Mouse (Mus musculus) myocyte (in vitro differentiated cells): ENCODE results near the gene Actl10. TPM values are rescaled to one million over a fixed set of nuclear protein-coding genes. Genes with fewer than 3 reads are reported as not detected.

Experiments used
- H3K27me3 ChIP-seq: one replicate; pipeline ENCODE4 v1.6.1; 2011; ENCODE audit not compliant: control insufficient read depth, insufficient read depth, insufficient read length
- H3K36me3 ChIP-seq: one replicate; pipeline ENCODE4 v1.6.1; 2011; ENCODE audit not compliant: control insufficient read depth, insufficient read depth
- H3K4me2 ChIP-seq: one replicate; pipeline ENCODE4 v1.6.1; 2011; ENCODE audit warnings: low read depth, control low read depth
- H3K4me3 ChIP-seq: one replicate; pipeline ENCODE4 v1.5.1; 2011; ENCODE audit warnings: mild to moderate bottlenecking, control low read depth, moderate library complexity
- H3K79me2 ChIP-seq: one replicate; pipeline ENCODE4 v1.6.1; 2011; ENCODE audit not compliant: control insufficient read depth, insufficient read depth
- H3ac ChIP-seq: one replicate; pipeline ENCODE4 v1.6.1; 2011; ENCODE audit not compliant: control insufficient read depth, insufficient read length
- CEBPB ChIP-seq: IDR thresholded peaks from 2 replicates; pipeline ENCODE4 v1.6.1; 2011; ENCODE audit warnings: mild to moderate bottlenecking, moderate library complexity; ENCODE audit not compliant: poor library complexity, insufficient read depth, severe bottlenecking
- E2F4 ChIP-seq: IDR thresholded peaks from one replicate; pipeline ENCODE4 v1.6.1; 2011; ENCODE audit warnings: mild to moderate bottlenecking, control low read depth, moderate library complexity; ENCODE audit not compliant: insufficient read depth
- MAX ChIP-seq: IDR thresholded peaks from one replicate; pipeline ENCODE4 v1.6.1; 2011; ENCODE audit warnings: low read depth, mild to moderate bottlenecking, control low read depth
- MYOD1 ChIP-seq, 3 experiments: IDR thresholded peaks; one replicate each; pipeline ENCODE4 v1.6.1; 2011; ENCODE audit warnings: control low read depth in 2 of 3, low read depth in 2 of 3, mild to moderate bottlenecking in 2 of 3, moderate library complexity in 1 of 3; ENCODE audit not compliant: insufficient read length in 2 of 3, control insufficient read depth in 1 of 3
- MYOG ChIP-seq, 3 experiments: IDR thresholded peaks; one replicate each; pipeline ENCODE4 v1.6.1; 2011; ENCODE audit warnings: control low read depth in 2 of 3, low read depth in 2 of 3, mild to moderate bottlenecking in 2 of 3; ENCODE audit not compliant: insufficient read length in 2 of 3, control insufficient read depth in 1 of 3, insufficient read depth in 1 of 3
- POLR2A ChIP-seq: IDR thresholded peaks from one replicate; pipeline ENCODE4 v1.6.1; 2011; ENCODE audit warnings: low read depth, mild to moderate bottlenecking, control low read depth, moderate library complexity; ENCODE audit not compliant: insufficient read length
- POLR2AphosphoS2 ChIP-seq: IDR thresholded peaks from one replicate; pipeline ENCODE4 v1.6.1; 2011; ENCODE audit warnings: low read depth, control low read depth; ENCODE audit not compliant: insufficient read length
- REST ChIP-seq: IDR thresholded peaks from one replicate; pipeline ENCODE4 v1.6.1; 2011; ENCODE audit warnings: mild to moderate bottlenecking, control low read depth, moderate library complexity; ENCODE audit not compliant: insufficient read depth, insufficient read length
- SRF ChIP-seq: IDR thresholded peaks from one replicate; pipeline ENCODE4 v1.6.1; 2011; ENCODE audit warnings: low read depth; ENCODE audit not compliant: control insufficient read depth, insufficient read length
- TCF12 ChIP-seq: IDR thresholded peaks from one replicate; pipeline ENCODE4 v1.6.1; 2011; ENCODE audit warnings: mild to moderate bottlenecking, control low read depth; ENCODE audit not compliant: poor library complexity, insufficient read depth, severe bottlenecking
- TCF3 ChIP-seq: IDR thresholded peaks from one replicate; pipeline ENCODE4 v1.6.1; 2011; ENCODE audit warnings: low read depth, control low read depth; ENCODE audit not compliant: insufficient read length
- USF1 ChIP-seq: IDR thresholded peaks from one replicate; pipeline ENCODE4 v1.6.1; 2011; ENCODE audit warnings: low read depth, mild to moderate bottlenecking, control low read depth, moderate library complexity
- polyA plus RNA-seq: library from polyadenylated mRNA; unstranded; fragments of >200 nt; fragmentation: generic; extraction: Trizol; gene quantifications from one replicate; pipeline ENCODE4 v1.2.1, GENCODE M21; 2012; ENCODE audit warnings: missing spikeins

Gene Actl10
- 0.17 TPM for polyA plus RNA-seq

GRCm38 (mm10) chr2:154551476-154551875 lies at the start of gene Actl10:
TSS of gene Actl10 (plus strand) at chr2:154551776.
- H3K36me3 ChIP-seq, result no peaks in the 10 kb centered on the region
- H3K27me3 ChIP-seq, result no peaks in the 10 kb centered on the region
- TF ChIP-seq POLR2A (no peak), E2F4 (no peak), MAX (no peak), USF1 (no peak), REST (no peak), POLR2AphosphoS2 (no peak), TCF12 (no peak), SRF (no peak), MYOD1 (IDR thresholded peaks at IDR 0.05; ENCODE audit: control insufficient read depth in 1 of 3, insufficient read length in 2 of 3, low read depth in 2 of 3) (no peak), TCF3 (no peak), CEBPB (no peak)
- no peak within 1 kb of the TSS for H3K4me3 ChIP-seq
- no peak within 1 kb of the TSS for H3K4me2 ChIP-seq
- no peaks in the 10 kb centered on the region for H3K79me2 ChIP-seq
- H3ac ChIP-seq, result no peak within 1 kb of the TSS

- no peak overlapping the region for H3ac ChIP-seq
- no peak overlapping the region for H3K4me3 ChIP-seq
- H3K4me2 ChIP-seq, result no peak overlapping the region
- peaks cover 20% of the 10 kb centered on the region for H3K36me3 ChIP-seq
- peaks cover 5% of the 10 kb centered on the region for H3K79me2 ChIP-seq
- no peaks in the 10 kb centered on the region for H3K27me3 ChIP-seq
- no peak for TF ChIP-seq USF1
- no peak for TF ChIP-seq MYOG (IDR thresholded peaks at IDR 0.05; ENCODE audit: control insufficient read depth in 1 of 3, insufficient read depth in 1 of 3, insufficient read length in 2 of 3, low read depth in 2 of 3)
- no peak for TF ChIP-seq MYOD1 (IDR thresholded peaks at IDR 0.05; ENCODE audit: control insufficient read depth in 1 of 3, insufficient read length in 2 of 3, low read depth in 2 of 3)
- TF ChIP-seq POLR2A, result no peak
- TF ChIP-seq E2F4, result no peak
- no peak for TF ChIP-seq TCF3
- no peak for TF ChIP-seq SRF
- no peak for TF ChIP-seq TCF12
- no peak for TF ChIP-seq POLR2AphosphoS2
- TF ChIP-seq REST, result no peak
Observed at GRCm38 (mm10) chr2:154507076-154507475, 44.5 kb upstream of the Actl10 start.

- no peaks in the 10 kb centered on the region for H3K27me3 ChIP-seq
- peaks cover 5% of the 10 kb centered on the region for H3K79me2 ChIP-seq
- H3K4me3 ChIP-seq, result no peak overlapping the region
- no peak overlapping the region for H3K4me2 ChIP-seq
- TF ChIP-seq USF1 (no peak), CEBPB (no peak), MYOG (IDR thresholded peaks at IDR 0.05; ENCODE audit: control insufficient read depth in 1 of 3, insufficient read depth in 1 of 3, insufficient read length in 2 of 3, low read depth in 2 of 3) (peak in 1 of 3 experiments; percentile 79), POLR2AphosphoS2 (no peak), MYOD1 (IDR thresholded peaks at IDR 0.05; ENCODE audit: control insufficient read depth in 1 of 3, insufficient read length in 2 of 3, low read depth in 2 of 3) (peak in 1 of 3 experiments; percentile 65), TCF12 (no peak), SRF (no peak)
- H3K36me3 ChIP-seq, result peaks cover 20% of the 10 kb centered on the region
- no peak overlapping the region for H3ac ChIP-seq
Observed at GRCm38 (mm10) chr2:154507566-154508283, 43.9 kb upstream of the Actl10 start.

GRCm38 (mm10) chr2:154508450-154508849 lies 43.1 kb upstream of the Actl10 start:
- H3ac ChIP-seq, result no peak overlapping the region
- no peak overlapping the region for H3K4me3 ChIP-seq
- TF ChIP-seq SRF (no peak), POLR2A (no peak), MAX (no peak), TCF3 (no peak), CEBPB (no peak), MYOG (IDR thresholded peaks at IDR 0.05; ENCODE audit: control insufficient read depth in 1 of 3, insufficient read depth in 1 of 3, insufficient read length in 2 of 3, low read depth in 2 of 3) (no peak), USF1 (no peak), E2F4 (no peak), TCF12 (no peak), REST (no peak), MYOD1 (IDR thresholded peaks at IDR 0.05; ENCODE audit: control insufficient read depth in 1 of 3, insufficient read length in 2 of 3, low read depth in 2 of 3) (no peak), POLR2AphosphoS2 (no peak)
- H3K36me3 ChIP-seq, result peaks cover 25% of the 10 kb centered on the region
- H3K4me2 ChIP-seq, result no peak overlapping the region
- H3K79me2 ChIP-seq, result peaks cover 3% of the 10 kb centered on the region
- no peaks in the 10 kb centered on the region for H3K27me3 ChIP-seq
